Mouse (Mus musculus): ENCODE measurements around the gene Gm49486.

DNA sequence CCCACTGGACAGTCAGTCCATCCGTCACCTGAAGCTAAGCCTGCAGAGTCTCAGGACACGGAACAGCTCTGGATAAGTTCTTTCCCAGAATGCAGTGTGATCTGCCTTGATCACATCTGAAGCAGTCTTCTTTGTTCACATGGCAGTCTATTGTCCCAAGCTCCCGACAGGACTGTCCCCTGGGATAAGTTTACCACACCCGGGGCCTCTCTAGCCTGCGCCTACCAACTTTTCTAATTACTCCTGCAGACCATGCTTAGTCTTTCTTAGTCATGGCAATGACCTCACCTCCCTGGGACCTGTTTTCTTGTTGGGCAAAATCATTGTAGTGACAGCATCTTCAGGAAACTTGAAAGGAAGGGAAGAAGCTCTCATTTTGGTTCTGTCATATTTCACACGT lies 8.8 kb downstream of the Gm49486 start:
- TF ChIP-seq FLI1 (IDR thresholded peaks at IDR 0.05; ENCODE audit: low read length) (no peak), GATA1 (IDR thresholded peaks at IDR 0.05; ENCODE audit: borderline replicate concordance, low read length) (no peak)
